9 mouse cellular contexts compared by ENCODE assay signal in the genomic region with DNA sequence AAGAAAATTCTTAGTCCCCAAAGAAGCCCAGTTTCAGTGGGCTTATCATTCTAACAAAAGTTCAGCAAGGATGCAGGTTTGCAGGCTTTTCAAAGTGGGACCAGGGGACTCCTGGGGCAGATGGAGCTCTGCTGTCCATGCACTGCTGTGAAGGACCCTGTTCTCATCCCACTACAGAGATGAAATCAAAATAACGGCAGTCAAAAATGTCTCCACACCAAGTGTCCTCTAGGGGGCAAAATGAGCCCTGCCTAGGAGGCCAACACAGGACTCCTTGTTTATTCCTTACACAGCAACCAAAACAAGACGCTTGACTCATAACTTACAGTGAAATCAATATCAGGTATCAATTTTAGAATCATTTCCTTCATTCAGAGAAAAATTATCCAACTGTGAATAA.
DNase-seq lines count a peak whose midpoint lies in the region; ATAC-seq lines count a peak whose summit lies in the region.
"Had no signal": no experiment of that assay in that cellular context is flagged by ENCODE, and none has a peak within 500 bp of the region (broad histone marks: within the 10 kb centered on the region; RNA-seq: fewer than 3 reads in every experiment).

No protein-coding gene starts in this region.

- no peaks in the 10 kb centered on the region for H3K9me3 ChIP-seq in heart, embryonic 11.5 days (replicated peaks; ENCODE audit: control insufficient read depth, low read length)
- no peaks in the 10 kb centered on the region for H3K9me3 ChIP-seq in embryonic facial prominence, embryonic 11.5 days (replicated peaks; ENCODE audit: control insufficient read depth, low read length)
- H3K9me3 ChIP-seq in neural tube, embryonic 15.5 days (replicated peaks): no peaks in the 10 kb centered on the region

- WGBS in heart, embryonic 11.5 days (ENCODE audit: insufficient replicate concordance): 38% methylated on average over 2 of the region's 2 CpGs
- WGBS in embryonic facial prominence, embryonic 11.5 days: 38% methylated on average over 2 of the region's 2 CpGs
- 39% methylated on average over 2 of the region's 2 CpGs for WGBS in neural tube, embryonic 15.5 days

- no peak overlapping the region for H3K4me3 ChIP-seq in heart, embryonic 11.5 days (ENCODE audit: low read depth, low read length)
- no peak overlapping the region for H3K4me3 ChIP-seq in embryonic facial prominence, embryonic 11.5 days (ENCODE audit: low read depth, low read length)
- H3K4me3 ChIP-seq in neural tube, embryonic 15.5 days (replicated peaks): no peak overlapping the region

- no peak overlapping the region for H3K4me2 ChIP-seq in heart, embryonic 11.5 days
- H3K4me2 ChIP-seq in embryonic facial prominence, embryonic 11.5 days (ENCODE audit: low read depth, low read length): no peak overlapping the region
- H3K4me2 ChIP-seq in neural tube, embryonic 15.5 days: no peak overlapping the region

- peak; percentile 38 to 59 for DNase-seq in heart, adult 18-20 months
- peak; percentile 8 for DNase-seq in urinary bladder, postnatal 14 days (ENCODE audit: low spot score)
- DNase-seq in urinary bladder, adult 2 months (ENCODE audit: low spot score): no peak
- peak; percentile 66 for DNase-seq in embryonic facial prominence, embryonic 11.5 days (ENCODE audit: low spot score)
- DNase-seq in kidney, postnatal 36 days: peak; percentile 28 to 62
- DNase-seq in yolk sac, embryonic 10.5 days (ENCODE audit: low spot score): no peak

- H3K9ac ChIP-seq in heart, embryonic 11.5 days (ENCODE audit: low read depth, low read length): no peak overlapping the region
- H3K9ac ChIP-seq in embryonic facial prominence, embryonic 11.5 days (replicated peaks; ENCODE audit: low read length): no peak overlapping the region
- H3K9ac ChIP-seq in neural tube, embryonic 15.5 days (replicated peaks): no peak overlapping the region

- peaks cover 4% of the 10 kb centered on the region; the same call in 1 of the 2 replicates for H3K4me1 ChIP-seq in heart, embryonic 11.5 days (ENCODE audit: control insufficient read depth, insufficient read depth, low read length)
- H3K4me1 ChIP-seq in embryonic facial prominence, embryonic 11.5 days (ENCODE audit: control insufficient read depth, insufficient read depth, low read length): no peaks in the 10 kb centered on the region
- no peaks in the 10 kb centered on the region for H3K4me1 ChIP-seq in neural tube, embryonic 15.5 days

- no peak for ATAC-seq in heart, embryonic 11.5 days (replicated peaks; ENCODE audit: insufficient number of reproducible peaks, low FRiP score, low TSS enrichment)
- no peak for ATAC-seq in embryonic facial prominence, embryonic 11.5 days (replicated peaks; ENCODE audit: insufficient number of reproducible peaks, low FRiP score, low TSS enrichment, low read depth)
- peak; percentile 50; the same call in 1 of the 2 replicates for ATAC-seq in neural tube, embryonic 15.5 days (ENCODE audit: low FRiP score)

- no peak overlapping the region for H3K27ac ChIP-seq in heart, embryonic 11.5 days (ENCODE audit: low read depth, low read length)
- no peak overlapping the region for H3K27ac ChIP-seq in embryonic facial prominence, embryonic 11.5 days (replicated peaks; ENCODE audit: low read depth, low read length)
- no peak overlapping the region for H3K27ac ChIP-seq in neural tube, embryonic 15.5 days (replicated peaks)
- H3K27ac ChIP-seq: macrophage had no signal

- H3K27me3 ChIP-seq in heart, embryonic 11.5 days (ENCODE audit: control insufficient read depth, insufficient read depth, low read length): no peaks in the 10 kb centered on the region
- H3K27me3 ChIP-seq in embryonic facial prominence, embryonic 11.5 days (ENCODE audit: control insufficient read depth, insufficient read depth, low read length): no peaks in the 10 kb centered on the region
- no peaks in the 10 kb centered on the region for H3K27me3 ChIP-seq in neural tube, embryonic 15.5 days (replicated peaks)

- H3K36me3 ChIP-seq in heart, embryonic 11.5 days (ENCODE audit: control insufficient read depth, insufficient read depth, low read length): no peaks in the 10 kb centered on the region
- no peaks in the 10 kb centered on the region for H3K36me3 ChIP-seq in embryonic facial prominence, embryonic 11.5 days (replicated peaks; ENCODE audit: control insufficient read depth, insufficient read depth, low read depth, low read length)
- no peaks in the 10 kb centered on the region for H3K36me3 ChIP-seq in neural tube, embryonic 15.5 days

Comparison
In these comparisons a context has a peak if more than half of its experiments do, and no peak if none do; other contexts are left out.
1. DNase-seq: peak in heart, adult 18-20 months (2 of 2), urinary bladder, postnatal 14 days (single experiment), embryonic facial prominence, embryonic 11.5 days (single experiment) and kidney, postnatal 36 days (2 of 2); none in urinary bladder, adult 2 months (single experiment) and yolk sac, embryonic 10.5 days (single experiment).